Comparison of ENCODE assay signal across 9 mouse cellular contexts in genomic region chr7:98928336-98929025, GRCm38 (mm10).
DNase-seq lines count a peak whose midpoint lies in the region; ATAC-seq and TF ChIP-seq lines count a peak whose summit lies in the region.
"Had no signal": no experiment of that assay in that cellular context is flagged by ENCODE, and none has a peak within 500 bp of the region (broad histone marks: within the 10 kb centered on the region; RNA-seq: fewer than 3 reads in every experiment).

No protein-coding gene starts in this region.

- TF ChIP-seq POLR2A in lung, adult 2 months (IDR thresholded peaks at IDR 0.05; ENCODE audit: borderline replicate concordance, extremely low read depth, low read depth, low read length) = no peak

- H3K4me2 ChIP-seq in hindbrain, embryonic 11.5 days (replicated peaks; ENCODE audit: low read depth, low read length) = no peak overlapping the region

- no peak overlapping the region for H3K27ac ChIP-seq in hindbrain, embryonic 11.5 days (ENCODE audit: low read depth, low read length)

- no peaks in the 10 kb centered on the region for H3K36me3 ChIP-seq in hindbrain, embryonic 11.5 days (ENCODE audit: control insufficient read depth, insufficient read depth, low read length)

- peak; percentile 13 to 36 for DNase-seq in lung, adult 18-20 months
- no peak for DNase-seq in lung, adult 2 months
- peak; percentile 27 to 41 for DNase-seq in adrenal gland, postnatal 36 days
- DNase-seq in kidney, postnatal 10 days = peak; percentile 61
- DNase-seq in retina, embryonic 14.5 days (ENCODE audit: low spot score) = peak; percentile 45
- DNase-seq in urinary bladder, postnatal 4 days (ENCODE audit: low spot score in 2 of 2) = no peak
- no peak for DNase-seq in hindbrain, embryonic 11.5 days (ENCODE audit: low spot score)
- DNase-seq: cerebellum, postnatal 10 days; thymus, adult 18-20 months had no signal

- H3K4me3 ChIP-seq in lung, adult 2 months (replicated peaks; ENCODE audit: extremely low read depth, low read depth, low read length) = no peak overlapping the region
- H3K4me3 ChIP-seq in hindbrain, embryonic 11.5 days (ENCODE audit: low read depth, low read length) = no peak overlapping the region

- H3K9me3 ChIP-seq in hindbrain, embryonic 11.5 days (ENCODE audit: control insufficient read depth, low read length) = no peaks in the 10 kb centered on the region

- H3K27me3 ChIP-seq in hindbrain, embryonic 11.5 days (ENCODE audit: control insufficient read depth, insufficient read depth, low read length) = no peaks in the 10 kb centered on the region

- no peak for ATAC-seq in hindbrain, embryonic 11.5 days (ENCODE audit: low FRiP score)

- no peak for TF ChIP-seq CTCF in lung, adult 2 months (IDR thresholded peaks at IDR 0.05; ENCODE audit: insufficient read depth, low read length)

- 38% methylated on average over 7 of the region's 7 CpGs for WGBS in lung, adult 2 months
- 75% methylated on average over 7 of the region's 7 CpGs for WGBS in hindbrain, embryonic 11.5 days

- H3K4me1 ChIP-seq in lung, adult 2 months (ENCODE audit: control insufficient read depth, insufficient read depth, low read length) = peaks cover 4% of the 10 kb centered on the region
- peaks cover 5% of the 10 kb centered on the region for H3K4me1 ChIP-seq in hindbrain, embryonic 11.5 days (replicated peaks; ENCODE audit: control insufficient read depth, insufficient read depth, low read length)

- no peak overlapping the region for H3K9ac ChIP-seq in hindbrain, embryonic 11.5 days (ENCODE audit: low read depth, low read length)

Comparison
In these comparisons a context has a peak if more than half of its experiments do, and no peak if none do; other contexts are left out.
1. DNase-seq: peak in lung, adult 18-20 months (2 of 2), adrenal gland, postnatal 36 days (2 of 2), kidney, postnatal 10 days (single experiment) and retina, embryonic 14.5 days (single experiment); none in lung, adult 2 months (single experiment), urinary bladder, postnatal 4 days (0 of 2) and hindbrain, embryonic 11.5 days (single experiment).